Mouse (Mus musculus) gastrocnemius, postnatal 10 days (tissue): ENCODE results near the gene Tnp1. TPM values are rescaled to one million over a fixed set of nuclear protein-coding genes. Genes with fewer than 3 reads are reported as not detected.

Experiments
- DNase-seq: peaks from one replicate; pipeline ENCODE4 v3.0.0; 2021; ENCODE audit warnings: mixed read lengths
- total RNA-seq, 2 experiments: library from RNA; stranded (reverse); gene quantifications; 2 replicates each; pipeline ENCODE4 v1.2.3; 2021

Gene Tnp1
- total RNA-seq, 2 experiments from 2014 or later = not detected

DNA sequence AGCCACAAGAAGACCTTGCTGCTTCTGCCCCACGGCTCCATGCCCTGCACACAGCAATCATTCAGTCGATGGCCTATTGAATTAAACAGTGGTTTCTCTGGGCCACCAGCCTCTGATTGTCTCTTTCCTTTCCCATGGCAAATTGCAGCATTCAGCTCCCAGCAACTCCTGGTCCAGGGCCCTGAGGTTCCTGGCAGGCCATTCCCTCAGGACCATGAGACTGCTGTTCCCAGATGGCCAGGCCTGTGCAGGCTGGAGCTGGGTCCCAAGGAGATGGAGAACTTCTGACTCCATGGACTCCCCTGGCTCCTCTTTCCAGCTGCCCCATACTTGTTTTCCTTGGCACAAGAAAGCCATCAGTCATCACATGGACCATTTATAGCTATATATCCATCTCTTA is 10.8 kb downstream of the Tnp1 start:
- no peak for DNase-seq

DNA sequence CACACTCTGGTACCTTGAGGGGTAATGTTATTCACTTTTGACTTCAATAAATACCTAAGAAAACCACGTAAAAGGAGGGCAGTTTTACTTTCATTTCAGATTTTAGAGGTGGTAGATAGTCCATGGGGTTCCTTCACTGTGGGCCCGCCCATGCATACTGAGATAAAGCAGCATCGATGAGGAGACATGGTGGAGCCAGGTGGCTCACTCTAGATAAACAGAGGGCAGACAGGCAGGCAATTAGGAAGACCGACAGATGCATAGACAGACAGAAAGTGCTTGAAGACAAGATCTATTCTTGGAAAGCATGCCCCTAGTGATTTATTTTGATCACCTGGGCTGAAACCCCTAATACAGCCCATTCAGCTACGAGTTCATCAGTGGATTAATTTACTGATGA is 13.1 kb downstream of the Tnp1 start:
- DNase-seq = no peak

DNA sequence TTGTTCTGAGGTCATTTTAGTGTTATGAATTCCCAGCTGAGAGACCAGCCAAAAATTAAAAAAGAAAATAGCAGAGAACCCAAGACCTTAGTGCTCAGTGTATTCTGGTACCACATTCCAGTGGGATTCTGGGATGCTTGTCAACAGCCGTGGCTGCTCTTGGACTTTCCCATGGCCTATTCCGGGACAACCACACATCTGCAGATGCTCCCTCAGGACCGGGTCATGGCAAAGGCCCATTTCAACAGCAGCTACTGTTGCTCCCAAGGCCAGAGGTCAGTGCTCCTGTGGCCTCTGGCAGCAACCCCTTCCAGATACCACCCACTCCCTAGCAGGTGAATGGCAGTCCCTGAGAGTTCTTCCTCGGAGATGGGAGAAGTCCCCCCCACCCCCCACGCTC is 13.7 kb downstream of the Tnp1 start:
- peak; percentile 20 for DNase-seq

- no peak for DNase-seq
These were observed 20.8 kb downstream of the Tnp1 start for GRCm38 (mm10) chr1:72994751-72995528.

- no peak for DNase-seq
These were observed 22.7 kb downstream of the Tnp1 start for GRCm38 (mm10) chr1:72992944-72993464.

- DNase-seq = no peak
These were observed 23.5 kb downstream of the Tnp1 start for GRCm38 (mm10) chr1:72992209-72992608.

DNA sequence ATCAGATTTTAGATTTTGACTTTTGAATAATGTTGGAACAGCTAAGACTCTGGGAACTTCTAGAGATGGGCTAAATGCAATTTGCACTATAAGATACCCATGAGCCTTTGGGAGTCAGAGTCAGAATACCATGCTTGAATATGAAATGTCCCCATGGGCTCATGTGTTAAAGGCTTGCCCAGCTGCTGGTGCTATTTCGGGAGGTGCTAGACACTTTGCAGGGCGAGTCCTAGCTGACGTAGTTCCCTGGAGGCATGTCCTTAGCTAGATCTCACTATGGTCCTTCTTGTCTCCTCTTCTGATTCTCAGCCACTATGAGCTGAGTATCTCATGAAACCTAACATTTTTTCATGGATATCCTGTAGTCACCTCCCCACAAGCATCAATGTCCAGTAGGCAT is 26.8 kb downstream of the Tnp1 start:
- DNase-seq = no peak

GRCm38 (mm10) chr1:72986715-72987114 is 29.0 kb downstream of the Tnp1 start:
- no peak for DNase-seq

DNA sequence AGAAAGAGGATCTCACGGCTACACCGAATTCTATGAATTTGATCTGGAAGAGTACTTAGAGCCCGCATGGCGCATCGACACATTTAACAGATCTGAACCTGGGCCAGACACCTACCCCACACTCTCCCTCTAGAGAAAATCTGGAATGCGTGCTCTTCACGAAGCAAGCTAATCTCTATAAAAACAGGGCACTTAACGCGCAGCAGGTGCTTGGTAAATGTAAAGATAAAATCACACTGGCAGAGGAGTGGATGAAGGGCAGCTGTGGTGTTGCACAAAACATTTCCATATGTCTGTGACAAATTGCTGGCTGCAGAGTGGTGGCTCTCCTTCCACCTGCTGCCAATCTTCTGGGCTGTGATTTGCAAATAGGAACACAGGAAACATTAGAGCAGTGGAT is 36.8 kb downstream of the Tnp1 start:
- DNase-seq = no peak

GRCm38 (mm10) chr1:72974226-72974625 is 41.5 kb downstream of the Tnp1 start:
- DNase-seq = no peak

GRCm38 (mm10) chr1:72970461-72970860 is 45.2 kb downstream of the Tnp1 start:
- DNase-seq = peak; percentile 44

DNA sequence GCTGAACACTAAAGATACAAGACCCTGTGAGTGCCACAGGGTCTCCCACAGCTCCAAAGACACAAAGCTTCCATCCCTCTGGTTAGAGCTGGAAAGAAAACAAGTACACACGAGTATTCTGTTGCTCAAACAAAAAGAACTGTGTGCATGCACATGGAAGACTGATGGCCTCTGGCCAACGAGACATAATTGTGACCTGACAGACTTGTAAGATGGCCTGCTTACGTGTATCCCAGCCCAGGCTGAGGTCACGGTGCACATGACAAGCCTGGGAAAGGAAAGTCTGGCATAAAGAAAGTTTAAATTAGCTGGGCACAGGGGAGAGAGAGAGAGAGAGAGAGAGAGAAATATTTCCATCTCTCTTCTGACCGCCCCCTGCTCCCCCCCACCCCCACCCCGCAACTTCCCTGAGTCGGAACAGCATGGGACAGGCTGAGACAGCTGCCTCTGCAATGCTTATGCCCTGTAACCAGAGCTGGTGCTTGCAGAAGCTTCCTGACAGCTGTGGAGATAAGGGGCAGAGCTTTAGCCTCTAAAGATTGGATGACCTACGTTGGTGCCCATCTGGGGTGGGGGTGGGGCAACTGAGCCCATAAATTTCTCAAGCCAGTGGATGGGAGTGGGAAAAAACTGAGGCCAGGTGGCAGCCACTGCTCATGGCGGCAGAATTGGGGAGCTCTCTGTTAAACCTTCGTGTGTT is 46.4 kb downstream of the Tnp1 start:
- DNase-seq = no peak

GRCm38 (mm10) chr1:72966423-72966822 is 49.3 kb downstream of the Tnp1 start:
- no peak for DNase-seq

Other genes starting within 250 kb of the Tnp1 start
- gene Igfbp2, start 191.4 kb downstream of the Tnp1 start, total RNA-seq = 1 to 10 TPM; 7.0 to 8.3 TPM
- 100 to 1,000 TPM; 306 to 338 TPM for gene Igfbp5, start 141.0 kb downstream of the Tnp1 start, total RNA-seq